Mouse (Mus musculus) heart, postnatal 10 days (tissue): ENCODE results near the gene Ube2o. TPM values are rescaled to one million over a fixed set of nuclear protein-coding genes. Genes with fewer than 3 reads are reported as not detected.
A peak's percentile ranks its signal among the peaks of the same experiment; 100 is the strongest.
"Not testable (repeated sequence)": the region's sequence is repeated elsewhere in the genome, so short reads cannot be mapped to it uniquely, and the experiment has no call there.

Experiments
- DNase-seq, 2 experiments: peaks; one replicate each; pipeline ENCODE4 v3.0.0; 2021
- intact Hi-C: fragments of 180-260 bp; cut with DNase I; formaldehyde crosslinking; loops from one replicate; pipeline ENCODE4 v1.15.1; 2025
- total RNA-seq, 2 experiments: library from RNA; stranded (reverse); gene quantifications; 2 replicates each; pipeline ENCODE4 v1.2.3; 2021

Gene Ube2o
- total RNA-seq, 2 experiments from 2014 or later = 28.5 to 33.7 TPM

DNA sequence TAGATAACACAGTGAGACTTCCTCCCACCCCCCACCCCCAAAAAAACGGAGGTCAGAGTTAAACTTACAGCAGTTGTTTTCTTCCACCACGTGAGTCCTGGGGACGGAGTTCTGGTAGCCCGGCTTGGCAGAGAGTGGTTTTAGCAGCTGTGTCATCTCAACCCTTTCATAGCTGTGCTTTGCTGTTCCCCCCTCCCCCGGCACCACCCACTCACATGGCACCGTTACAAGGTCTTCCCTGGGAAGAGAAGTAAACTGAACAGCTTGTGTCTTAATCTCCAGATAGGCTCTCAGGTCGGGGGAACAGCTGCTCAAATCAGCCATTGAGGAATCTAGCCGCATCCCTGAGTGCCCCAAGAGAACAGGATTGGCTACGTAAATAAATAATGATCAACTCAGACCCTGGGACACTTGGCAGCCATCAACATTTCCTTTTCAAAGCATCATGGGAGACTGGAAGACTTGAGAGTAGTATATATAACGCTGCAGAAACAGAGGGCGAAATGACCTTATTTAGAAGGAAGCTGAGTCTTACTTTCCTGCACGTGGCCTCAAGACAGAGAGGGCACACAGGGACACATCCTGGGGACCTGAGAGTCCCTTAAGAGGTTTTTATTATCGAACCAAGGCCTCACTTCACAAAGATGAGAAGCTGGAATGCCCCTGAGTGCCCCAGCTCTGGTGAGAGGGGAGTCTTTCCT, 86.6 kb downstream of the Ube2o start:
- DNase-seq = peak; percentile 91
- intact Hi-C loops = no loop called here

DNA sequence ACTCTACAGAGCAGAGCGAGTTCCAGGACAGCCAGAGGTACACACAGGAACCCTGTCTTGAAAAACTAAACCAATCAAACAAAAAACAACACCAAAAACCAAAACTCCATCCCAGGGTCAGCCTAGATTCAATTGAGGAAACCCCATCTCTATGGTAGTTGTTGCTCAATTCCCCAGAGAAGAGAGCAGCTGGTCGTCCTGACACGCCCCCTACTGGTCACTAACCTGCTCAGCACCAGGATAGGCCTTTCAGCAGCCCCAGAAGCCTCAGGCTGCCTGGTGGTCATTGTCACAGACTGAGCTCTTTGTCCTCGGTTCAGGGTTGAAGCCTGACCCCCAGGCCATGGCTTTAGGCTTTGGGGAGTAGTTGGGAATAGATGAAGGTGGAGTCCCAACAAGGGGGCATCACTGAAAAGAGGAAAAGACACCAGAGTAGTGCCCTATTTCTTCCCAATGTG, 87.4 kb downstream of the Ube2o start, which contains the start of gene Prpsap1:
TSS of gene Prpsap1 (minus strand) at position 408 of the 458 bp plus-strand sequence.
- intact Hi-C loops = no loop called here
- peak; percentile 60 to 68 for DNase-seq

DNA sequence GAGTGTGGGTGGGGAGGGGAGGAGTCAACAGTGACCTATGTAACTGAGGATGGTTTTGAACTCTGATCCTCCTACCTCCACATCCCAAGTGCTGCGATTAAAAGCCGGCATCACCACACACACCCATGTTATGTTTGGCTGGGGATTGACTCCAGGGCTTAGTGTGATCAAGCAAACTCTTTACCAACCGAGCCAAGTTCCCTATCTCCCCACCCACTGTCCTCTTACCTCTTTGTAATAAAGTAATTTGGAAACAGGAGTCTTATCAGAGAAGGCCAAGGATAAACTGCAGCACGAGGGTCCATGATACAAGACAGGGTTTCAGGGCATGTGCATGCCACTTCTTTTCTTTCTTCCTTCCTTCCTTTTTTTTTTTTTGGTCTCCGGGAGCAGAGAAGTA, 88.1 kb downstream of the Ube2o start:
- intact Hi-C loops = no loop called here
- no peak for DNase-seq

DNA sequence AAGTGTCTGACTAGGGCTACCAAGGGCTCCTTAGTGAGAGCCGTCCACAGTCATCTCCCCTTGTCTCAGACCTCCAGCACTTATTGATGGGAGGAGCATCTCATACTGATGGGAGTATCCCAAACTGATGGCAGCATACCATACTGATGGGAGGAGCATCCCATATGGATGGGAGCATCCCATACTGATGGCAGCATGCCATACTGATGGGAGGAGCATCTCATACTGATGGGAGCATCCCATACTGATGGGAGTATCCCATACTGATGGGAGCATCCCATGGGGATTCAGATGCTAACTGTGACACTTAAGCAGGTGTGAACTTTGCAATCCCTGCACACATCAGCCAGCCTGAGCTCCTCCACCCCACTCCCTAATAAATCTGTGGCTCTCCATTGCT, 88.7 kb downstream of the Ube2o start:
- intact Hi-C loops, DNase-seq: not testable (repeated sequence)

DNA sequence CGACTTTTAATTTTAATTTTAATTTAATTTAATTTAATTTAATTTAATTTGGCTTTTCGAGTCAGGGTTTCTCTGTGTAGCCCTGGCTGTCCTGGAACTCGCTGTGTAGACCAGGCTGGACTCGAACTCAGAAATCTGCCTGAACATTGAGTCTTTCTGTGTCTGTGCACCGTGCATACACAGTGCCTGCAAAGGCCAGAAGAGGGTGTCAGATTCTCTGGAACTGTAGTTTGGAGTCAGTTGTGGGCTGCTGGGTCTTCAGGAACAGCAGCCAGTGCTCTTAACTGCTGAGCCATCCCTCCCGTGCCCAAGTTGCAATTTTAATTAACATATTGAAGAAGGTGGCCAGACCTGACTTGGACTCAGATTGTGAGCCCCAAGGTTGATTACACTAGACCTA, 89.9 kb downstream of the Ube2o start:
- intact Hi-C loops = no loop called here
- no peak for DNase-seq

DNA sequence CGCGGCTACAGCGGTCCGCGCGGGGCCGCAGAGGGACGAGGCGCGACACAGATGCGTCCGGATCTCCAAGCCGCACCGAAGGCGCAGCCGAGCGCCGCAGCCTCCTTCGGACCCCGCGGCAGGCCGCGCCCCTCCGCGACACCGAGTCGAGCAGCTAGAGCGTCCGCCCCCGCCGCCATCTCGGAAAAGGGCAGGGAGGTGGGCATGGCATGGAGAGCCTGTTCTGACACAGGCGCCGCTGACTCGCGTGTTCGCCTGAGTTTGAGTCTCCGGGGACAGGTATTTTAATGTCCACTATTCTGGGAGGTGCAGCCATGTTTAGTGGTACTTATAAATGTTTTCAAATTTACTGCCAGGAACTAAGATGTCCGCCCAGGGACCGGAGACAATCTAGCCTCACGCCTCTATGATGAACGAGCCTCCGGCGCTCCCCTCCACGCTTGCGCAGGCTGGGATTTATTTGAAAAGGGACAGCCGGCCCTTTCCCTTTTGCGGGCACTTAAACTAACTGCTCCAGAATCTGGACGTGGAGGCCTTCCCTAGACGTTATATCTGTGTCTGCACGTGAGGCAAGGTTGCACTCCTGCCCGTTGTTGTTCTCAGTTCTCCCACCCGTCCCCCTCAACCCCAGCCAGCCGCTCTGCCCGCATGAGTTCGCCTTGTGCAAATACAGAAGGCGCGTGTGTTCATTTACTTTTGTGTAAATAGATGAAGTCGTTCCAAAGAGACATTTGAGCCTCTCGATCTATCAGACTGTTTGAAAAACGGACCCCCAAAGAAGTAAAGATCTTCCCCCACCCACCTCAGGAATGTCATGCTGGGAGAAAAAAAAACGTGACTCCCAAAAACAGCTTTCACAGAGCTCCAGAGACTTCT, 90.8 kb downstream of the Ube2o start:
- peak; percentile 92 to 93 for DNase-seq
- intact Hi-C loops = no loop called here

DNA sequence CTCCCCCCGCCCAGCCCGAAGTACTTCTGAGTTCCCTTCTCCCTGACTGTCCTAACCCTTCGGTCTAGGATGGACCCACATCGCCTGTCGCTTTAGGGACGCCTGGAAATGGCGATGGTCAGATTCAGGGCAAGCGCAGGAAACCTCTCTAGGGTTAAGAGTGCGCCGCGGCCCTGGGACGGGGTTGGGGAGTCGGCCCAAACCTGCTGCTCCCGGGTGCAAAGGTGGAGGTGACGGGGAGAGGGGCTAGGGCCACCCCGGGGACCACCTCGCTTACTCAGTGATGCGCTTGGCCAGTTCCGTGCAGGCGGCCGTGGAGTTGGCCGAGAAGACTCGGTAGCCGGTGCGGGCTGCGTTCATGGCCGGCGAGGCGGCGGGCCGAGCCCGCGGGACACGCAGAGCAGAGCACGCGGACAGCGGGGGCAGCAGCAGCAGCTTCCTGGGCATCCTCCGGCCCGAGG, 91.4 kb downstream of the Ube2o start:
- no peak for DNase-seq
- intact Hi-C loops = no loop called here

DNA sequence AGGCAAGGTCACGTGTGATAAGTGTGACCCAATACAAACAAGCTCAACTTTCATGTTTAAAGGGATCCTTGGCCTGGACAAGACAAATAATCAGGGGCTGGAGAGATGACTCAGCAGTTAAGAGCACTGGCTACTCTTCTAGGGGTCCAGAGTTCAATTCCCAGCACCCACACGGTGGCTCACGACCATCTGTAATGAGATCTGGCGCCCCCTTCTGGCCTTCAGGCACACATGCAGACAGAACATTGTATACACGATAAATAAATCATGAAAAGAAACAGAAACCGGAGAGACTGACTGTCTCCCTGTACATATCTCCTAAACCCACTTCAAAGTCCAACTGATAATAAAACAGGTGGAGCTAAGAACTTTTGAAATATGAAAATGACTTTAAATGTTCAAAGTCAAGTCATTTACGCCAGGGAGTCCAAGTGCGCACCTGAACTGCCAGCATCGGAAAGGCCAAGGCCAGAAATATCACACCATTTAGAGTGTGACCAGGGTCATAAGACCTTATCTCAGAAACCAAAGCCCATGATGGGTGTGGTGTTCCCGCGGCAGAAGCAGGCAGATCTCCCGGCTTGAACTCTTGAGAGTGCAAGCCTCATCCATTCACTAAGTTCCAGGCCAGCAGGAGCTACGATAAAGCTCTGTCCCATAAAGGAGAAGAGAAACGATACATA, 92.4 kb downstream of the Ube2o start:
- no peak for DNase-seq
- intact Hi-C loops = no loop called here

DNA sequence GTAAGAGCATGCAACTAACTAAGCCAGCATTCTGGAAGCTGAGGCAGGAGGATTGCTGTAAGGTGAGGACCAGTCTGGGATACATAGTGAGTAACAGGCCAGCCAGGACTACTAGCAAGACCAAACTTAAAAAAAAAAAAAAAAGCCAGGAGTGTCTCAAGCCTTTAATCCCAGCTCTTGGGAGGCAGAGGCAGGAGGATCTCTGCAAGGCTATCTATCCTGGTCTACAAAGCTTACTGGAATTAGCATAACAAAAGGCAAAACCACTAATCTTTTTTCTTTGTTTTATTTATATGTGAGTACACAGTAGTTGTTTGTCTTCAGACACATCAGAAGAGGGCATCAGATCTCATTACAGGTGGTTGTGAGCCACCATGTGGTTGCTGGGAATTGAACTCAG, 93.0 kb downstream of the Ube2o start:
- intact Hi-C loops = no loop called here
- DNase-seq = no peak

Other genes starting within 250 kb of the Ube2o start
- gene Foxj1, start 246.0 kb downstream of the Ube2o start, total RNA-seq = not detected
- gene Rnf157, start 168.4 kb downstream of the Ube2o start, total RNA-seq = 10 to 100 TPM; 10.0 TPM
- 10 to 100 TPM; 47.2 to 49.4 TPM for gene Ubald2, start 147.4 kb downstream of the Ube2o start, total RNA-seq
- gene Qrich2, start 115.2 kb downstream of the Ube2o start, total RNA-seq = not detected
- 10 to 100 TPM; 45.3 to 45.8 TPM for gene Prpsap1, start 87.2 kb downstream of the Ube2o start, total RNA-seq
- gene Sphk1, start 50.5 kb downstream of the Ube2o start, total RNA-seq = 1 to 10 TPM; 2.5 to 3.9 TPM
- not detected for gene Aanat, start 5.0 kb upstream of the Ube2o start, total RNA-seq
- 10 to 100 TPM; 15.4 to 17.7 TPM for gene Rhbdf2, start 45.6 kb upstream of the Ube2o start, total RNA-seq
- 1 to 10 TPM; 1.4 to 1.7 TPM for gene Prcd, start 72.1 kb upstream of the Ube2o start, total RNA-seq
- gene Cygb, start 72.9 kb upstream of the Ube2o start, total RNA-seq = 10 to 100 TPM; 76.2 to 85.4 TPM
- not detected for gene St6galnac1, start 194.1 kb upstream of the Ube2o start, total RNA-seq
- gene Mxra7, start 246.6 kb upstream of the Ube2o start, total RNA-seq = 10 to 100 TPM; 43.3 to 48.7 TPM